Mouse (Mus musculus) G1E (cell line): ENCODE measurements around the gene Zfp541. TPM values are rescaled to one million over a fixed set of nuclear protein-coding genes. Genes with fewer than 3 reads are reported as not detected.

ENCODE experiments used
- ATAC-seq: 2 replicates; pipeline ENCODE4 v1.8.0; 2016; ENCODE audit warnings: mild to moderate bottlenecking; ENCODE audit not compliant: insufficient number of reproducible peaks, poor library complexity, low FRiP score, severe bottlenecking; ENCODE audit errors: extremely low read depth
- DNase-seq: peaks from one replicate; pipeline ENCODE4 v3.0.0; 2012; ENCODE audit warnings: low spot score
- H3K27me3 ChIP-seq: 2 replicates; pipeline ENCODE4 v1.6.1; 2012; ENCODE audit warnings: mild to moderate bottlenecking, low read length, inconsistent platforms; ENCODE audit not compliant: insufficient read depth
- H3K36me3 ChIP-seq: replicated peaks from 2 replicates; pipeline ENCODE3; 2012; ENCODE audit warnings: mild to moderate bottlenecking, inconsistent platforms
- H3K4me1 ChIP-seq: 2 replicates; pipeline ENCODE4 v1.6.1; 2012; ENCODE audit warnings: low read depth, low read length, inconsistent platforms, mixed read lengths; ENCODE audit not compliant: insufficient read depth
- H3K4me3 ChIP-seq: 2 replicates; pipeline ENCODE4 v1.5.1; 2012; ENCODE audit warnings: low read depth, mild to moderate bottlenecking, inconsistent platforms, low read length, moderate library complexity, mixed read lengths
- H3K9me3 ChIP-seq: replicated peaks from 2 replicates; pipeline ENCODE4 v1.6.1; 2012; ENCODE audit warnings: inconsistent platforms
- CTCF ChIP-seq: IDR thresholded peaks from 2 replicates; pipeline ENCODE4 v1.5.1; 2012; ENCODE audit warnings: low read depth, low read length, inconsistent platforms, mixed read lengths
- GATA1 ChIP-seq: IDR thresholded peaks from 2 replicates; pipeline ENCODE4 v1.6.1; 2012; ENCODE audit warnings: borderline replicate concordance, low read length, inconsistent platforms, mixed read lengths
- GATA2 ChIP-seq: IDR thresholded peaks from 2 replicates; pipeline ENCODE4 v1.6.1; 2012; ENCODE audit warnings: low read depth, low read length, inconsistent platforms, borderline replicate concordance
- POLR2AphosphoS5 ChIP-seq: IDR thresholded peaks from 2 replicates; pipeline ENCODE4 v1.6.1; 2012; ENCODE audit warnings: low read depth, low read length, inconsistent platforms; ENCODE audit not compliant: insufficient replicate concordance
- TAL1 ChIP-seq: conservative IDR thresholded peaks from 2 replicates; pipeline ENCODE4 v1.6.1; 2012; ENCODE audit warnings: low read depth, low read length, inconsistent platforms, mixed read lengths
- polyA plus RNA-seq: library from polyadenylated mRNA; stranded (reverse); fragments of >175 nt; gene quantifications from 2 replicates; pipeline ENCODE4 v1.2.3, GENCODE M21; 2012
- total RNA-seq, 2 experiments: library from RNA; stranded (forward) in 1 of 2; stranded (reverse) in 1 of 2; fragments of 200-1000 nt in 1 of 2; fragments of >200 nt in 1 of 2; fragmentation: Nextera tagmentation in 1 of 2; gene quantifications; 2 replicates each; pipeline ENCODE4 v1.2.3; 2014 to 2017

Zfp541 gene
- total and polyA plus RNA-seq, 3 experiments = not detected

DNA sequence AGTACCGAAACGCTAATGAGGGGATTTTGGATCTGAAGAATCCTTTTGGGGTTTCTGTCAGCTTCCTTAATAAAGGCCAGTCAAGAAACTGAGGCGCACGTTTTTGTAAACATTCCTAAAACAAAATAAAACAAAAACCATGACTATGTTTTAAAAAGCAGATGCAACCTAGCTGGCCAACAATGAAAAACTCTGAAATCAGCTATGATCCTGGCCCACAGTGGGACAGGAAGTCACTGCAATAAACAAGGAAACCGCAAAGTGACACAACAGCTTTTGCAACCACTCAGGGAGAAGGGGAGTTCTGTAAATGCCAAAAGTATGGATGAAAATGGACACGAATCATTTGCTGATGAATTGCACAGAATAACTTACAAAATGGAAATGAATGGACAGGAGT, 8.5 kb upstream of the Zfp541 start:
- TF ChIP-seq GATA2 = no peak
- TF ChIP-seq TAL1 = no peak
- TF ChIP-seq CTCF = no peak
- TF ChIP-seq POLR2AphosphoS5 = no peak
- no peak for TF ChIP-seq GATA1
- peak overlapping the region; percentile 71; the same call in 1 of the 2 replicates for H3K4me3 ChIP-seq
- peaks cover 8% of the 10 kb centered on the region for H3K36me3 ChIP-seq
- ATAC-seq = no peak
- peaks cover 8% of the 10 kb centered on the region for H3K27me3 ChIP-seq
- no peaks in the 10 kb centered on the region for H3K9me3 ChIP-seq
- peak; percentile 46 for DNase-seq
- H3K4me1 ChIP-seq = peaks cover 43% of the 10 kb centered on the region

DNA sequence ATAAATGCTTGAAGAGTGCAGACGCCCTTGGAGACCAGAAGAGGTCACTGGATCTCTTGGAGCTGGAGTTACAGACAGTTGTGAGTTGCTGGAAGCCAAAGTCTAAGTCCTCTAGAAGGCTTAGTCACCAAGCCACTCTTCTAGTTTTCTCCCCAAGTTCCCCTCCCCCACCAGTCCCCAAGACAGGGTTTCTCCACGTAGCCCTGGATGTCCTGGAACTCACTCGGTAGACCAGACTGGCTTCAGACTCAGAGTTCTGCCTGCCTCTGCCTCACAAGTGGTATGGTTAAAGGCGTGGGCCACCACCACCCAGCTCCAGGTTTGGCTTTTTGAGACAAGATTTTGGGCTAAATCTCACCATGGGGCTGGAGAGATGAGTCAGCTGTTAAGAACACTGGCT, 6.6 kb upstream of the Zfp541 start:
- H3K36me3 ChIP-seq = peaks cover 6% of the 10 kb centered on the region
- no peak for TF ChIP-seq POLR2AphosphoS5
- TF ChIP-seq GATA1 = no peak
- no peak for TF ChIP-seq GATA2
- no peak for TF ChIP-seq TAL1
- TF ChIP-seq CTCF = no peak
- H3K27me3 ChIP-seq = peaks cover 11% of the 10 kb centered on the region
- ATAC-seq = no peak
- peaks cover 27% of the 10 kb centered on the region for H3K4me1 ChIP-seq
- no peak for DNase-seq
- H3K9me3 ChIP-seq = no peaks in the 10 kb centered on the region
- no peak overlapping the region for H3K4me3 ChIP-seq

DNA sequence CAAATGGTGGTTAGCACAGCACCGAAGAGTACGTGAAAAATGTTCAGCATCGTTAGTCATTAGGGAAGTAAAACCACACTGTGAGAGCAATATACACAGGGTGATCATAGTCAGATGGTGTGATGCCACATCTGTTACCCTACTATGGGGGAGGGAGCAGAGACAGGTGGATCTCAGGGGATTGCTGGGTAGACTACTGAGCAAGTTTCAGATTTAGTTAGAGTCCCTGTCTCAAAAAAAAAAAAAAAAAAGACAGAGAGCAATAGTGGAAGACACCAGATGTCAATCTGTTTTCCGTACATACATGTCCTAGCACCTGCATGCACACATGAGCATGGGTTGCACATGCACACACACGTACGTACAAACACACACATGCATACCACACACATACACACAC, 5.9 kb upstream of the Zfp541 start:
- no peak for TF ChIP-seq GATA1
- no peak for TF ChIP-seq CTCF
- TF ChIP-seq POLR2AphosphoS5 = no peak
- no peak for TF ChIP-seq TAL1
- TF ChIP-seq GATA2 = no peak
- Histone ChIP-seq H3K4me1 (peaks cover 20% of the 10 kb centered on the region), H3K36me3 (peaks cover 2% of the 10 kb centered on the region), H3K4me3 (no peak overlapping the region), H3K9me3 (no peaks in the 10 kb centered on the region), H3K27me3 (peaks cover 11% of the 10 kb centered on the region)
- no peak for DNase-seq
- ATAC-seq = no peak

DNA sequence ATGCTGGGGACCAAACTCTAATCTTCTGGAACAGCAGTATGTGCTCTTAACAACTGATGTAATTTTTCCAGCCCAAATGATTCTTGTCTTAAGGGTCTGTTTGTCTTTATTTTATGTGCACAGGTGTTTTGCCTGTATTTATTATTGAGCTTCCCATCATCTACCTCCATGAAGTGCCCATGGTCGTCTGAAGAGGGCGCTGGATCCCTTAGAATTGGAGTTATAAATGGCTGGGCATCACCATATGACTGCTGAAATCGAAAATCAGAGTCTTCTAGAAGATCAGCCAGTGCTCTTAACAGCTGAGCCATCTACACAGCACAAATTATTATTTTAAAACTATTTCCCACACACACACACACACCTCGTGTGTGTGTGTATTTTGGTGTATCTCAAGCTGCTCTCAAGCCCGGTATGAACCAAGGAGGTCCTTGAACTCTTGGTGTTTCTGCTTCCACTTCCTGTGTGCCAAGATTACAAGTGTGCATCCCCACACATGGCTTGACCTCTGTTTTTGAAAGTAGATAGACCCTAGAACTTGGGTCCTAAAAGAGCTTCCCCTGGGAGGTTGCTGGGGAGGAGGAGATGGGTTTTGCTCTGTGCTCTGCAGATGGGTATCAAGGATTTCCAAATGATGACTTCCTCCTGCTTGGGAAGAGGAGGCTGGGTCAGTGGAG, 5.0 kb upstream of the Zfp541 start:
- ATAC-seq = no peak
- Histone ChIP-seq H3K27me3 (peaks cover 11% of the 10 kb centered on the region), H3K36me3 (no peaks in the 10 kb centered on the region), H3K9me3 (peaks cover 4% of the 10 kb centered on the region; the same call in 1 of the 2 replicates), H3K4me1 (peaks cover 14% of the 10 kb centered on the region), H3K4me3 (no peak overlapping the region)
- DNase-seq = no peak
- no peak for TF ChIP-seq GATA2

DNA sequence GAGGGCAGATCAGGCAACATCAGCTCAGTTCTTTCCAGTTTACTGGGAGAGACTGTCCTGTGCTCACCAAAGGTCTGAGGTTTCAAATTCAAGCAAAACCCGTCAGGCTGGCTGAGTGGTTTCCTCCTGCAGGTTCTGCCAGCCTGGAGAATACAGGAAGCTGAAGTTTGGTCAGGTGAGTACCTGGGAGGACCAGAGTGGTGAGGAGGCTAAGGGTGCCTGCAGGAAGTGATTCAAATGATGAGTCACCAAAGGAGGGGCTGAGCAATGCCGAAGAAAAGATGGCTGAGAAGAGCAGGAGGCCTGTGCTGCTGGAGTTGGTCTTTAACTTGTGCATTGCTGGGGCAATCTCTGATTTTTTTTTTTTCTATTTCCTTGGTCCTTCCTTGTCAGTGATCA, 4.5 kb upstream of the Zfp541 start:
- no peak for ATAC-seq
- Histone ChIP-seq H3K4me1 (peaks cover 10% of the 10 kb centered on the region; the same call in 1 of the 2 replicates), H3K27me3 (peaks cover 11% of the 10 kb centered on the region), H3K4me3 (no peak overlapping the region), H3K36me3 (no peaks in the 10 kb centered on the region), H3K9me3 (peaks cover 7% of the 10 kb centered on the region; the same call in 1 of the 2 replicates)
- DNase-seq = no peak
- no peak for TF ChIP-seq CTCF
- TF ChIP-seq GATA1 = no peak
- TF ChIP-seq TAL1 = no peak
- no peak for TF ChIP-seq GATA2
- no peak for TF ChIP-seq POLR2AphosphoS5

DNA sequence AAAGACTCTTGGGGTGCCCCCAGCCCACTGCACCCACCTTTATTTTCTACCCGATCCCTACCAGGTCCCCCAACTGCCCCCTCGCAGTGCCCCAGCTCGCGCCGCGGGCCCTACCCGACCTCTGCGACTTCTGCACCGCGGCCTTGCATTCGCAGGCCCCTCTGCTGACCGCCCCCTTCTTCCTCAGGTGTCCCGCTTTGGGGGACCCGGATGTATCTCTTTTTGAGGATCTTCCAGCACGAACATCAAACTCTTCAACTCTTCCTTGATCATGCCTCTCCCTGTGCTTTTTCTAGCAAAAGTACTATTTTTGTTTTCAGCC, 446 bp downstream of the Zfp541 start:
- TF ChIP-seq GATA1 (no peak), CTCF (no peak), TAL1 (no peak), GATA2 (no peak), POLR2AphosphoS5 (no peak)
- Histone ChIP-seq H3K4me1 (no peaks in the 10 kb centered on the region), H3K27me3 (peaks cover 9% of the 10 kb centered on the region)

DNA sequence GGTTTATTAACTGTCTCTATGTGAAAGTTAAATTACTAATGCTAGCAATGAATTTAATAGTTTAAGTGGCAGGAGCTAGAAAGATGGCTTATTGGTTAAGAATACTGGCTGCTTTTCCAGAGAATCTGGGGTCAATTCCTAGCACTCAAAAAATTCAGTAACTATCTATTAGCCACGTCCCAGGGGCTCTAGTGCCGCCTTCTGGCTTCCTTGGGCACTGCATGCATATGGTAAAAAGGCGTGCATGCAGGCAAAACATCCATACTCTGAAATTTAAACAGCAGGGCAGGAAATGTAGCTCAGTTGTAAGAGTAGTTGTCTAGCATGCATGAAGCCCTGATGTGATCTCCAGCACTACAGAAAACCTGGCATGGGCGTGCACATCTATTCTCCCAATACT, 1.9 kb downstream of the Zfp541 start:
- Histone ChIP-seq H3K4me3 (no peak overlapping the region), H3K4me1 (no peaks in the 10 kb centered on the region), H3K9me3 (peaks cover 7% of the 10 kb centered on the region; the same call in 1 of the 2 replicates), H3K36me3 (no peaks in the 10 kb centered on the region), H3K27me3 (no peaks in the 10 kb centered on the region)
- no peak for TF ChIP-seq GATA1
- TF ChIP-seq CTCF = peak; percentile 58; the same call in 1 of the 2 replicates
- no peak for DNase-seq
- no peak for ATAC-seq

More for the DNA sequence above, 446 bp downstream of the Zfp541 start:
- Histone ChIP-seq H3K4me3 (no peak overlapping the region), H3K36me3 (no peaks in the 10 kb centered on the region), H3K9me3 (peaks cover 7% of the 10 kb centered on the region; the same call in 1 of the 2 replicates)
- ATAC-seq (no peak), DNase-seq (no peak)
